Mouse (Mus musculus): ENCODE measurements around the gene Mmaa. TPM values are rescaled to one million over a fixed set of nuclear protein-coding genes. Genes with fewer than 3 reads are reported as not detected.

Gene Mmaa
- polyA plus RNA-seq (2017; shearing (Covaris generic)), result 3.6 TPM

DNA sequence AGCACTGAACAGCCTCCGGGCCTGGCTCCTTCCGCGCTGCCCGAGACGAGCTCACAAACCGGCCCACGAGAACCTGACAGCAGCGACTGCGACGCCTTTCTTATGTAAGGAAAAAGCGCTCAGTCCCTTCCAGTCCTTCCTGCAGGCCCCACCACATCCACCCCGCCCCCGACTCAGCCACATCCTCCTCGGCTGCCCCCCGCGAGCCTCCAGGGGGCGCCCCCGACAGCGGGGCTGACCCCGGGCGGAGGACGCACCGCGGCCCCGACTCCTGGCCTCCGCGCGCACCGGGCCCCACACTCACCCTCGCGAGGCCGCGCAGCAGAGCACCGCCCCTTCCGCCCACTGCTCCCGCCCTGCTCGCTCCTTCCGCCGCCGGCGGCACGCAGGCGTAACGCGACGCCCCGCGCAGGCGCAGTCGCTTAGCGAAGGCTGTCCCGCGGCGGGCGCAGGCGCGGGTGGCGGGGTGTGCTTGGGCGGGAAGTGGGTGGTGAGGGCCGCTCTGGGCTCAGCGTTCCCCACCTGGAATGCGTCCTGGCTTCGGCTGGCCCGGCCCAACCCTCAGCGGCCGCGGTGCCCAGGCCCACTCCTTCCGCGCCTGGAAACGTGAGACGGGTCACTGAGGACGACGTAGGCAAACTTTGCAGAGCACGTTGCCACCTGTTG is at the start of gene Mmaa:
Gene Mmaa (minus strand): TSS at position 328 of the 666 bp plus-strand sequence.

DNA sequence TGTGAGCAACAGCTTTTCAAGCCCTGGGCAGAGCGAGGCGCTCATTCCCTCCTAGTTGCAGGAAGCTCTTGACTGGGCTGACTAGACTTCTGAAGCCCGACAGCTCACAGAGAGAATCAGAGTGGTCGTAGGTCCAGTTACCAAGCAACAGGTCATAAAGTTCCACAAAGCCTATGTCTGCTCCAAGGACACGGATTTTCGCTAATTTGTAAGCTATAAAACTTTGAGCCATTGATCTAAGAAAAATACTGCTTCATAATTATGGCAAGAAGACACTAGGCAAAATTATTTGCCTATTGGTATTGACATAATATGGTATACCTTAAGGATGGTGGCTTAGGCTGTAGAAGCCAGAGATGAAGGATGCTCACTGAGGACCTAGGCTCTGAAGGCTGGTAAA is 46.3 kb downstream of the Mmaa start, which contains the start of gene 1700011L22Rik:
Gene 1700011L22Rik (minus strand): TSS at position 101 of the 400 bp plus-strand sequence.

Other genes starting within 250 kb of the Mmaa start
- gene 1700011L22Rik, start 46.4 kb downstream of the Mmaa start, polyA plus RNA-seq (2017; shearing (Covaris generic)), result not detected
- gene Smad1, start 104.6 kb upstream of the Mmaa start, polyA plus RNA-seq (2017; shearing (Covaris generic)), result 20.9 TPM